Mouse (Mus musculus): Measurements from ENCODE around the gene Katnal1. TPM values are rescaled to one million over a fixed set of nuclear protein-coding genes. Genes with fewer than 3 reads are reported as not detected.

Katnal1 gene
- polyA plus RNA-seq, 1 experiment from 2014 or later: 12.9 TPM

GRCm38 (mm10) chr5:148825732-148826131 is 103.4 kb downstream of the Katnal1 start:
- H3K9me3 ChIP-seq: no peaks in the 10 kb centered on the region
- H3K4me3 ChIP-seq: no peak overlapping the region
- no peak overlapping the region for H3K4me2 ChIP-seq
- H3K27ac ChIP-seq: no peak overlapping the region
- no peaks in the 10 kb centered on the region for H3K36me3 ChIP-seq
- 80% methylated on average over 7 of the region's 7 CpGs for WGBS
- peaks cover 18% of the 10 kb centered on the region for H3K27me3 ChIP-seq
- no peaks in the 10 kb centered on the region for H3K4me1 ChIP-seq
- H3K9ac ChIP-seq: no peak overlapping the region
- no peak for ATAC-seq (ENCODE audit: insufficient number of reproducible peaks, low FRiP score, low TSS enrichment, low read depth)

GRCm38 (mm10) chr5:148822772-148823171 is 106.3 kb downstream of the Katnal1 start:
- Histone ChIP-seq H3K4me2 (no peak overlapping the region), H3K27me3 (peaks cover 25% of the 10 kb centered on the region), H3K4me1 (peaks cover 9% of the 10 kb centered on the region), H3K36me3 (no peaks in the 10 kb centered on the region), H3K4me3 (no peak overlapping the region), H3K9ac (no peak overlapping the region), H3K9me3 (no peaks in the 10 kb centered on the region), H3K27ac (no peak overlapping the region)
- WGBS: 74% methylated on average over 13 of the region's 13 CpGs
- ATAC-seq (ENCODE audit: insufficient number of reproducible peaks, low FRiP score, low TSS enrichment, low read depth): no peak

Other genes starting within 250 kb of the Katnal1 start
- gene Gm42791, start 65.8 kb upstream of the Katnal1 start, polyA plus RNA-seq (2015; fragmentation: Nextera tagmentation; extraction: Ambion mirVana): 1.2 and 3.7 TPM in 2 replicates

Data from limb, embryonic 15.5 days (tissue).